Mouse (Mus musculus): ENCODE measurements around the gene Supt7l. TPM values are rescaled to one million over a fixed set of nuclear protein-coding genes. Genes with fewer than 3 reads are reported as not detected.

Supt7l gene
- polyA plus RNA-seq, 1 experiment = 13.3 TPM

DNA sequence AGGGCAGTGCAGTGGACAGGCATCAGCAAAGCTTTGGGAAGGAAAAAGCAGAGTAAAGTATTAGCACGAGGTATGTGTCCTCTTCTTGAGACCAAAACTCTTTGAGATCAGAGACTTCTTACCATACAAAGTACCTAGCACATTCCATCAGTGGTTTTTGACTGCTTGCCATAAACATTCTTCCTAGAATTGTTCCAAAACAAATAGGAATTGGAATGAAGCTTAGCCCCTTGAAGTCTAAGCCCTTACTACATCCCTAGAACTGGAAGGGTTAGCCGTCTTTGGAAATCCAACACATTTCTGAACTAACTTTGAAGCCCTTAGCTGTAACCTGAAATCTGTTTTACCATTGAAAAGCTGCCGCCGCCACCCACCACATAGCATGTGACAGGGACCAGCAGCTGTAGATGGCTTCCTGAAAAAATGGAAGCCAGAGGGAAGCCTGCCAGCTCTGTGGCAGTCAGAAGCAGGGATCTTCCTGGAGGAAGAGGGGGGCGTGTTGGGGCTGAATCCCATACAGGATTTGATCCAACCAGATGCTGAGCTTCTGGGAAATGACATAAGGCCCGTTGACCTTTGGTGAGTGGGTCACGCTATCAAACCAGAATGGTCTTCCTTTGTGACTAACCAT is 34.5 kb upstream of the Supt7l start:
- TF ChIP-seq POLR2A (IDR thresholded peaks at IDR 0.05; ENCODE audit: borderline replicate concordance, extremely low read depth, low read depth, low read length) = no peak
- no peak for TF ChIP-seq CTCF (IDR thresholded peaks at IDR 0.05; ENCODE audit: insufficient read depth, low read length)
- H3K4me1 ChIP-seq (ENCODE audit: control insufficient read depth, insufficient read depth, low read length) = peaks cover 12% of the 10 kb centered on the region
- WGBS = 24% methylated on average over 7 of the region's 7 CpGs
- H3K4me3 ChIP-seq (replicated peaks; ENCODE audit: extremely low read depth, low read depth, low read length) = no peak overlapping the region
- DNase-seq = no peak

DNA sequence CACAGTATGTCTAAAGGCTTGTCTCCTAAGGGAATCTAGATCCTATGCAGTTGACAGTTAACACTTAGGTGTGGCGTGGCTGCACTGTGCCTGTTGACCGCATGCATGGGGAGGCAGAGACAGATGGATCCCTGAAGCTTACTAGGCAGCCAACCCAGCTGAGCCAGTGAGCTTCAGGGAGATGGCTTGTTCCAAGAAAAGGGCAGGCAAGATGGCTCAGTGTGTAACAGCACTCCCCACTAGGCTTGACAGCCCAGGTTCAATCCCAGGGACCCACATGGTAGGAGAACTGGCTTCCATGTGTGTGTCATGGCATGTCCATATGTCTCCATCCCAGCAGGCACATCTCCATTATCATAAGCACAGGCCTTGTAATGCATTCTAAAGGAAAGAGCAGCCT is 32.7 kb upstream of the Supt7l start:
- no peak for DNase-seq
- peaks cover 12% of the 10 kb centered on the region for H3K4me1 ChIP-seq (ENCODE audit: control insufficient read depth, insufficient read depth, low read length)
- H3K4me3 ChIP-seq (replicated peaks; ENCODE audit: extremely low read depth, low read depth, low read length) = no peak overlapping the region
- WGBS = 97% methylated on average over 2 of the region's 2 CpGs
- no peak for TF ChIP-seq CTCF (IDR thresholded peaks at IDR 0.05; ENCODE audit: insufficient read depth, low read length)
- TF ChIP-seq POLR2A (IDR thresholded peaks at IDR 0.05; ENCODE audit: borderline replicate concordance, extremely low read depth, low read depth, low read length) = no peak

DNA sequence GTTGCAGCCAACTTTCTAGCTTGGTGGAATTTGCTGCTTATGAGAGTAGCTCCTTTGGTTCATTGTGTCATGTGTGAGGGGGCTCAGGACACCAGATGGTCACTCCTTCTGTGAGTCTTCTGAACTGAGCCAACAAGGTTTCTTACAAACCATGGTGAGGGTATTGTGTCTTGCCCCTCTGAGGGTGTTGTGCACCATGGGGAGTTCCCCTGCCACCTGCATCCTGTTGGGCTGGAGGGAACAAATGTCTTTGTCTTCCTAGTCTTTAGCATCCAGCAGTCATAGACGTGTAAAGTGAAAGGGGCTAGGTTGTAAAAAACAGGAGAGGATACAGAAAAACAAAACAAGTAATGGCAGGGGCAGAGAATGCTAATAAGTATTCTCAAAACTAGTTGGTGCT is 31.8 kb upstream of the Supt7l start:
- no peak overlapping the region for H3K4me3 ChIP-seq (replicated peaks; ENCODE audit: extremely low read depth, low read depth, low read length)
- no peak for DNase-seq
- TF ChIP-seq POLR2A (IDR thresholded peaks at IDR 0.05; ENCODE audit: borderline replicate concordance, extremely low read depth, low read depth, low read length) (no peak), CTCF (IDR thresholded peaks at IDR 0.05; ENCODE audit: insufficient read depth, low read length) (no peak)
- WGBS = 45% methylated on average over 1 of the region's 1 CpGs
- H3K4me1 ChIP-seq (ENCODE audit: control insufficient read depth, insufficient read depth, low read length) = peaks cover 12% of the 10 kb centered on the region

DNA sequence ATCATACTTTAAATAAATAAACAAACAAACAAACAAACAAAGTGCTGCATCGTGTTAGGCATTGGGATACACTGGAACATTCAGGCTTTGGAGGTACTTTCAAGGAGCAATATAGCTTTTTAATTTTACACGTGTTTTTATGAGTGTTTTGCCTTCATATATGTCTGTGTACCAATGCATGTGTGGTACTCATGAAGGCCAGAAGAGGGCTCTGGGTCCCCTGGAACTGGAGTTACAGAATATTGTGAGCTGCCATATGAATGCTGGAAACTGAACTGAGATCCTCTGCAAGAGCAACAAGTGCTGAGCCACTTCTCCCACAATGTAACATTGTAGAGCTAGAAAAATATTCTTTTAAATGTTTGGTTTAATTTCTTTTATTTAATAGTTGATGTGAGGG is 7.6 kb upstream of the Supt7l start:
- Histone ChIP-seq H3K4me3 (replicated peaks; ENCODE audit: extremely low read depth, low read depth, low read length) (no peak overlapping the region), H3K4me1 (ENCODE audit: control insufficient read depth, insufficient read depth, low read length) (no peaks in the 10 kb centered on the region)
- DNase-seq = no peak
- no peak for TF ChIP-seq CTCF (IDR thresholded peaks at IDR 0.05; ENCODE audit: insufficient read depth, low read length)
- no peak for TF ChIP-seq POLR2A (IDR thresholded peaks at IDR 0.05; ENCODE audit: borderline replicate concordance, extremely low read depth, low read depth, low read length)
- 88% methylated on average over 2 of the region's 2 CpGs for WGBS

DNA sequence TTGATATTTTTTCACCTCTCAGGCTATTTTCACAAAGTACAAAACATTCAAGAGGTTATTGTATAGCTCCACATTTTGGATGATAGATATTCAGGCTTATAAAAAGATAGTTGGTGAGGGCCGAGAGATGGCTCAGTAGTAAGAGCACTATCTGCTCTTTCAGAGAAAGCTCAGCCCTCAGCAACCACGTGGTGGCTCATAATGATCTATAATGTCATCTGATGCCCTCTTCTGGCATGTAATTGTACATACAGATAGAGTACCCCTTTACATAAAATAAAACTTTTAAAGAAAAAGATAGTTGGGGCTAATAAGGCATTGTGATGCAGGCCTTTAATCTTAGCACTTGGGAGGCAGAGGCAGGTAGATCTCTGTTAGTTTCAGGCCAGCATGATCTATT is 953 bp upstream of the Supt7l start:
- 34% methylated on average over 2 of the region's 2 CpGs for WGBS
- no peak for DNase-seq
- peaks cover 3% of the 10 kb centered on the region for H3K4me1 ChIP-seq (ENCODE audit: control insufficient read depth, insufficient read depth, low read length)
- H3K4me3 ChIP-seq (replicated peaks; ENCODE audit: extremely low read depth, low read depth, low read length) = no peak overlapping the region
- TF ChIP-seq CTCF (IDR thresholded peaks at IDR 0.05; ENCODE audit: insufficient read depth, low read length) = no peak

DNA sequence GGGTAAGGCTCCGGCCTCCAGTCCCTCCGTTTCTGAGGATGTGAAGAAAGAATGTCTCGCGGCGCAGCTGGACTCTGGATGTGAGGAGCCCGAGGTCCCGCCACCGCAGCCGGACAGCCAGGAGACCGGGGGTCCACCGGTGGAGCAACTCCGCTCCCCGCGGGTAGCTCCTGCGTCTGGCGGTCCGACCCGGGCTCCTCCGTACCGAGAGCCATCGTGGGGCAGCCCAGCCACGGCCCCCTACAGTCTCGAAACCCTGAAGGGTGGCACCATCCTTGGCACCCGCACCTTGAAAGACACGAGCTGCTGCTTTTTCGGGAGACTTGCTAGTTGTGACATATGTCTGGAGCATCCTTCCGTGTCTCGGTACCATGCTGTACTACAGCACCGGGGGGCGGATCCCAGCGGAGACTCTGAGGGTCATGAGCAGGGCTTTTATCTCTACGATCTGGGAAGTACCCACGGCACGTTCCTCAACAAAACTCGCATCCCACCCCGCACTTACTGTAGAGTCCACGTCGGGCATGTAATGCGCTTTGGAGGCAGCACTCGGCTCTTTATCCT is 408 bp downstream of the Supt7l start:
- 2% methylated on average over 40 of the region's 40 CpGs for WGBS
- DNase-seq = no peak
- no peak for TF ChIP-seq CTCF (IDR thresholded peaks at IDR 0.05; ENCODE audit: insufficient read depth, low read length)
- TF ChIP-seq POLR2A (IDR thresholded peaks at IDR 0.05; ENCODE audit: borderline replicate concordance, extremely low read depth, low read depth, low read length) = no peak

DNA sequence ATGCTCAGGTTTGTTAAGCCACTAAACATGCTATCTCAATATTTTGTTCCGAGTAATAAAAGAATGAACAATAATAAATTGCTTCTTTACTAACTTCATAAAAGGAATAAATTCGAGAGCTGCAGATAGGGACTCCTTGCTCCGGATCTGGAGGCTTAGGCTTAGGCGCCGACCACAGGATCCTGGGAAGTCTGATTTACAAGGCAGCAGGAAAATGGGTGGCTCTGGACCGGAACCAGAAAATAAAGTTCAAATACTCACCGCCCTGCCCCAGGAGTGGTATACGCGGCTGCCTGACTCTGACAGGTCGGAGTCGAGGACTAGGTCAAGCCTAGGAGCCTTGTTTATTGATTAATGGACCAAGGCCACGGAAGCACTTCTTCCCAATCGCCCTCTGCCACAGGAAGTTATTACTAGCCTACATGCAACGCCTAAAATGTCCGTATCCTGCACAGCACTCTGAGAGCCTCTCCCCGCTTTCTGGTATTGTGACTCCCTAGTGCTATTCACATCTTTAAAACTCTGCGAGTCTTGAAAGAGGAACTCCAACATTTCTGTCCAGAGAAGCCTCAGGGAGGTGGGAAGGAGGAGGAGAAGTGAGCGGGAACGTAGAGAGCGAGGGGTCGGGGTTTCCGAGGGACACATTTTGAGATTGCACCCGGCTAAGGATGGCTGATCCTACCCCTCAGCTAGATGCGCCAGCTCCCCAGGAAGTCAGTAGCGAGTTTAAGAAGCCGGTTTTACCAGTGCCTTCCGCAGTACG is 1.1 kb downstream of the Supt7l start, which contains the start of gene Slc4a1ap:
Slc4a1ap (plus strand) TSS at position 642 of the 763 bp plus-strand sequence.
- peak; percentile 83 for DNase-seq
- peaks cover 3% of the 10 kb centered on the region for H3K4me1 ChIP-seq (ENCODE audit: control insufficient read depth, insufficient read depth, low read length)
- under 1% methylated on average over 28 of the region's 28 CpGs for WGBS

More for the DNA sequence above, 408 bp downstream of the Supt7l start:
- Histone ChIP-seq H3K4me1 (ENCODE audit: control insufficient read depth, insufficient read depth, low read length) (peaks cover 3% of the 10 kb centered on the region), H3K4me3 (replicated peaks; ENCODE audit: extremely low read depth, low read depth, low read length) (peak overlapping the region; percentile 93)

DNA sequence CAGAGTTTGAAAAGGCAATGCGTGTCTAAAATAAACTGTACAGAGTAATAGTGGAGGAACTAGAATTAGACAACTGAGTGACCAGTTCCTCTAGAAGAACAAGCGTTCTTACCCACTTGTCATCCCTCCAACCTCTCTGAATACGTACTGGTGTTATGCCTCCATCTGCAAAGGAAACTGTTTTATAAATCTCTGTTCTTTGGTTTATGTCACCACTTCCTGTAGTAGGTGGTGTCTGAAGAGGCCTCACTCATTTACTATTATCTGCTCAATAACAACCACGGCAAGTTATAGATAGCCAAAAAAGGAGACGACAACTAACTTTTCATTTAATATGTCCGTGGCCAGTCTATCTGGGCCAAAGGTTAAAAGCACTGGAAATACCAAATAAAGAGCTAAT is 7.1 kb downstream of the Supt7l start:
- no peak for TF ChIP-seq CTCF (IDR thresholded peaks at IDR 0.05; ENCODE audit: insufficient read depth, low read length)
- TF ChIP-seq POLR2A (IDR thresholded peaks at IDR 0.05; ENCODE audit: borderline replicate concordance, extremely low read depth, low read depth, low read length) = no peak
- DNase-seq = no peak
- 47% methylated on average over 6 of the region's 6 CpGs for WGBS
- Histone ChIP-seq H3K4me1 (ENCODE audit: control insufficient read depth, insufficient read depth, low read length) (peaks cover 4% of the 10 kb centered on the region; the same call in 1 of the 2 replicates), H3K4me3 (replicated peaks; ENCODE audit: extremely low read depth, low read depth, low read length) (no peak overlapping the region)

More for the DNA sequence above, 1.1 kb downstream of the Supt7l start, which contains the start of gene Slc4a1ap:
- TF ChIP-seq CTCF (IDR thresholded peaks at IDR 0.05; ENCODE audit: insufficient read depth, low read length) = no peak
- peak; percentile 80; the same call in 1 of the 2 replicates for TF ChIP-seq POLR2A (IDR thresholded peaks at IDR 0.05; ENCODE audit: borderline replicate concordance, extremely low read depth, low read depth, low read length)
- peak within 1 kb of the TSS; percentile 93 for H3K4me3 ChIP-seq (replicated peaks; ENCODE audit: extremely low read depth, low read depth, low read length)

DNA sequence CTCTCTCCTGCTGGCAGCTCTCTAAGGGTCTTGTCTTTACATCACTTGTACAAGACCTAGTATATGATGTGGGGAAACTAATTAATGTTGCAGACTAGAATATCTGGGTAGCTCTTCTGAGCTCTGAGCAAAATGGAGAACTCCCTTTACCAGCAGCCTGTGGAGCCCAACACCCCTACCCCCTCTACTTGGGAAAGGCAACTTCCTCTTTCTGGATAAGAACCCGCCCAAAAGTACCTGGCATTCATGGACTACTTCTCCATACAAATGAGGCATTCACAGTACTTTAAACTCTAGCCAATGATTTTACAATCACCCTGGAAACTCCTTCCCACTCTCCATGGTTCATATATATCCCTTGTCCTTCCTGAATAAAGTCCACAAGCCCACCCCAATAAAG is 15.1 kb downstream of the Supt7l start:
- no peak overlapping the region for H3K4me3 ChIP-seq (replicated peaks; ENCODE audit: extremely low read depth, low read depth, low read length)
- DNase-seq = no peak
- WGBS = 53% methylated on average over 1 of the region's 1 CpGs

More for the DNA sequence above, 15.1 kb downstream of the Supt7l start:
- no peak for TF ChIP-seq CTCF (IDR thresholded peaks at IDR 0.05; ENCODE audit: insufficient read depth, low read length)
- no peak for TF ChIP-seq POLR2A (IDR thresholded peaks at IDR 0.05; ENCODE audit: borderline replicate concordance, extremely low read depth, low read depth, low read length)
- no peaks in the 10 kb centered on the region for H3K4me1 ChIP-seq (ENCODE audit: control insufficient read depth, insufficient read depth, low read length)

Measured in lung, adult 2 months (tissue).